Mouse (Mus musculus): Measurements from ENCODE around the gene Psat1.

DNA sequence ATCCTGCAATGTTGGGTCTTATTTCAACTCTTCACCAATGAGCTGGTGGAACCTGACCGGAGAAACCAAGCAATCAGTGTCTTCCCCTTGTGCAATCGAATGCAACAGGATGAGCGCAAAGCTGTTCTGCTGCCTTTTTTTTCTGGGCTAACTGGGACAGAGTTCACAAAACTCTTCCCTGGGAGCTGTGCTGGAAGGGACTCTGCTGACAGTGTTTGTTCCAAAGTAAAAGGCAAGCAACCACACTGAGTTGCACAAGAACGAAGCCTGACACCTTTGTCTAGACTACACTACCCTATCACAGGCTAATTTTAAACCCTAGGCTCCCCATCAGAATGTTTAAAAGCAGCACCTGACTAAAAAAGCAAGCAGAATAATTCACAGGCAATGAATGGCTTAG, 42.4 kb downstream of the Psat1 start:
- no peak for TF ChIP-seq CTCF (IDR thresholded peaks at IDR 0.05; ENCODE audit: borderline replicate concordance, extremely low read depth, insufficient read depth, insufficient read length)
- no peak for TF ChIP-seq POLR2A (IDR thresholded peaks at IDR 0.05; ENCODE audit: borderline replicate concordance, extremely low read depth, insufficient read depth, insufficient read length, poor library complexity, severe bottlenecking)

All from brain, embryonic 14.5 days (tissue).